10 mouse cellular contexts compared by ENCODE assay signal in genomic region chr6:127362966-127363752, GRCm38 (mm10).
DNase-seq lines count a peak whose midpoint lies in the region; ATAC-seq lines count a peak whose summit lies in the region.
"Had no signal": no experiment of that assay in that cellular context is flagged by ENCODE, and none has a peak within 500 bp of the region (broad histone marks: within the 10 kb centered on the region; RNA-seq: fewer than 3 reads in every experiment).

No protein-coding gene starts in this region.

- H3K9ac ChIP-seq in embryonic facial prominence, embryonic 12.5 days, result 0 out of 2 replicates have a peak overlapping the region, but pooled peaks have one; percentile 7
- H3K9ac ChIP-seq in hindbrain, embryonic 16.5 days (ENCODE audit: low read depth, low read length), result no peak overlapping the region
- no peak overlapping the region for H3K9ac ChIP-seq in neural tube, embryonic 15.5 days (replicated peaks)

- peaks cover 30% of the 10 kb centered on the region for H3K4me1 ChIP-seq in embryonic facial prominence, embryonic 12.5 days
- peaks cover 3% of the 10 kb centered on the region; the same call in 1 of the 2 replicates for H3K4me1 ChIP-seq in hindbrain, embryonic 16.5 days (ENCODE audit: control insufficient read depth, insufficient read depth, low read depth, low read length)
- H3K4me1 ChIP-seq in neural tube, embryonic 15.5 days, result 0 out of 2 replicates have a peak, but pooled peaks cover 2% of the 10 kb centered on the region

- intact Hi-C loops in left cerebral cortex, postnatal 10 days (cut with DNase I), result loop anchor here (10.0 kb wide), 1 partner anchor 408 kb away; no protein-coding TSS in a partner anchor

- peak; percentile 83 for ATAC-seq in embryonic facial prominence, embryonic 12.5 days (ENCODE audit: insufficient number of reproducible peaks, insufficient read depth, low FRiP score, low TSS enrichment)
- ATAC-seq in hindbrain, embryonic 16.5 days, result peak; percentile 96
- ATAC-seq in neural tube, embryonic 15.5 days (ENCODE audit: low FRiP score), result peak; percentile 61; the same call in 1 of the 2 replicates
- no peak for ATAC-seq in CD4-positive, CD25-positive, alpha-beta regulatory T cell, adult 4 months

- 0 out of 2 replicates have a peak, but pooled peaks cover 7% of the 10 kb centered on the region for H3K27me3 ChIP-seq in embryonic facial prominence, embryonic 12.5 days
- 0 out of 2 replicates have a peak, but pooled peaks cover 2% of the 10 kb centered on the region for H3K27me3 ChIP-seq in hindbrain, embryonic 16.5 days (replicated peaks; ENCODE audit: control insufficient read depth, insufficient read depth, low read length)
- 0 out of 2 replicates have a peak, but pooled peaks cover 9% of the 10 kb centered on the region for H3K27me3 ChIP-seq in neural tube, embryonic 15.5 days (replicated peaks)

- peak overlapping the region; percentile 32 for H3K27ac ChIP-seq in embryonic facial prominence, embryonic 12.5 days
- H3K27ac ChIP-seq in hindbrain, embryonic 16.5 days (ENCODE audit: low read depth, low read length), result peak overlapping the region; percentile 27; the same call in 1 of the 2 replicates
- H3K27ac ChIP-seq in neural tube, embryonic 15.5 days (replicated peaks), result no peak overlapping the region
- H3K27ac ChIP-seq: macrophage had no signal

- no peaks in the 10 kb centered on the region for H3K36me3 ChIP-seq in embryonic facial prominence, embryonic 12.5 days
- H3K36me3 ChIP-seq in hindbrain, embryonic 16.5 days (ENCODE audit: control insufficient read depth, insufficient read depth, low read length), result no peaks in the 10 kb centered on the region
- no peaks in the 10 kb centered on the region for H3K36me3 ChIP-seq in neural tube, embryonic 15.5 days
- H3K36me3 ChIP-seq: G1E had no signal

- no peaks in the 10 kb centered on the region for H3K9me3 ChIP-seq in embryonic facial prominence, embryonic 12.5 days
- no peaks in the 10 kb centered on the region for H3K9me3 ChIP-seq in hindbrain, embryonic 16.5 days (ENCODE audit: control insufficient read depth, low read length)
- no peaks in the 10 kb centered on the region for H3K9me3 ChIP-seq in neural tube, embryonic 15.5 days (replicated peaks)
- H3K9me3 ChIP-seq: G1E had no signal

- 10% methylated on average over 8 of the region's 8 CpGs for WGBS in embryonic facial prominence, embryonic 12.5 days
- WGBS in hindbrain, embryonic 16.5 days, result 7% methylated on average over 8 of the region's 8 CpGs
- 14% methylated on average over 8 of the region's 8 CpGs for WGBS in neural tube, embryonic 15.5 days

- peak; percentile 26 to 35 for DNase-seq in left cerebral cortex, postnatal 10 days (ENCODE audit: extremely low spot score in 1 of 2, low spot score in 2 of 2)
- DNase-seq in left cerebral cortex, adult 11 months (ENCODE audit: low spot score), result no peak
- no peak for DNase-seq in adrenal gland, postnatal 36 days
- DNase-seq in lung, postnatal 14 days, result no peak

- no peak overlapping the region for H3K4me2 ChIP-seq in embryonic facial prominence, embryonic 12.5 days (replicated peaks)
- no peak overlapping the region for H3K4me2 ChIP-seq in hindbrain, embryonic 16.5 days (ENCODE audit: low read length)
- no peak overlapping the region for H3K4me2 ChIP-seq in neural tube, embryonic 15.5 days

- H3K4me3 ChIP-seq in embryonic facial prominence, embryonic 12.5 days, result no peak overlapping the region
- H3K4me3 ChIP-seq in hindbrain, embryonic 16.5 days (ENCODE audit: low read length), result no peak overlapping the region
- H3K4me3 ChIP-seq in neural tube, embryonic 15.5 days (replicated peaks), result no peak overlapping the region

Comparison
In these comparisons a context has a peak if more than half of its experiments do, and no peak if none do; other contexts are left out.
1. DNase-seq: peak in left cerebral cortex, postnatal 10 days (2 of 2); none in left cerebral cortex, adult 11 months (single experiment), adrenal gland, postnatal 36 days (0 of 2) and lung, postnatal 14 days (single experiment).